Mouse (Mus musculus) kidney, postnatal 10 days (tissue): Measurements from ENCODE around the gene Thtpa.

Experiments
- DNase-seq: peaks from one replicate; pipeline ENCODE4 v3.0.0; 2021; ENCODE audit warnings: mixed read lengths

Gene Thtpa

GRCm38 (mm10) chr14:55148363-55148915 is 53.9 kb downstream of the Thtpa start:
- peak; percentile 66 for DNase-seq
